Mouse (Mus musculus) intestine, postnatal 0 days (tissue): Measurements from ENCODE around the gene Nup85. TPM values are rescaled to one million over a fixed set of nuclear protein-coding genes. Genes with fewer than 3 reads are reported as not detected.

Experiments used
- ATAC-seq: fragments of 200-750 bp; cut with Nextera tagmentation; 2 replicates; pipeline ENCODE4 v1.8.0; 2017; ENCODE audit warnings: mild to moderate bottlenecking, moderate TSS enrichment, moderate library complexity
- H3K27ac ChIP-seq: fragments of 300-500 bp; sonication (generic); 2 replicates; pipeline ENCODE4 v1.5.1; 2014; ENCODE audit warnings: mild to moderate bottlenecking, low read depth, low read length, moderate library complexity
- H3K27me3 ChIP-seq: fragments of 300-500 bp; sonication (generic); replicated peaks from 2 replicates; pipeline ENCODE4 v1.6.1; 2014; ENCODE audit warnings: low read length, mixed read lengths; ENCODE audit not compliant: control insufficient read depth, insufficient read depth
- H3K36me3 ChIP-seq: fragments of 300-500 bp; sonication (generic); 2 replicates; pipeline ENCODE4 v1.6.1; 2014; ENCODE audit warnings: mild to moderate bottlenecking, moderate library complexity; ENCODE audit not compliant: control insufficient read depth, insufficient read depth
- H3K4me1 ChIP-seq: fragments of 300-500 bp; sonication (generic); replicated peaks from 2 replicates; pipeline ENCODE4 v1.6.1; 2014; ENCODE audit warnings: antibody characterized with exemption, low read length, mixed read lengths; ENCODE audit not compliant: control insufficient read depth, insufficient read depth
- H3K4me2 ChIP-seq: fragments of 300-500 bp; sonication (generic); replicated peaks from 2 replicates; pipeline ENCODE4 v1.6.1; 2014; ENCODE audit warnings: low read depth, mild to moderate bottlenecking, moderate library complexity
- H3K4me3 ChIP-seq: fragments of 300-500 bp; sonication (generic); 2 replicates; pipeline ENCODE4 v1.5.1; 2014; ENCODE audit warnings: low read depth, low read length
- H3K9ac ChIP-seq: fragments of 300-500 bp; sonication (generic); 2 replicates; pipeline ENCODE4 v1.6.1; 2014; ENCODE audit warnings: mild to moderate bottlenecking, low read depth, low read length
- H3K9me3 ChIP-seq: fragments of 300-500 bp; sonication (generic); 2 replicates; pipeline ENCODE4 v1.6.1; 2016; ENCODE audit warnings: mixed run types; ENCODE audit not compliant: control insufficient read depth
- CTCF ChIP-seq: sonication (generic); IDR thresholded peaks from 2 replicates; pipeline ENCODE4 v1.5.1; 2016; ENCODE audit warnings: low read depth, mild to moderate bottlenecking, control low read depth, antibody characterized with exemption, moderate library complexity
- WGBS: fragments of 180-500 bp; shearing (Covaris S2); extraction: QIAGEN DNeasy Blood & Tissue Kit; methylation state at CpG from one replicate; pipeline ENCODE4 v1.1.7; 2014; 5-methylcytosine and 5-hydroxymethylcytosine counted together
- polyA plus RNA-seq: library from polyadenylated mRNA; unstranded; fragments of >200 nt; fragmentation: Nextera tagmentation; extraction: Ambion mirVana; gene quantifications from 2 replicates; pipeline ENCODE4 v1.2.1, GENCODE M21; 2015

Nup85 gene
- polyA plus RNA-seq, 1 experiment from 2014 or later, result 30.4 TPM

DNA sequence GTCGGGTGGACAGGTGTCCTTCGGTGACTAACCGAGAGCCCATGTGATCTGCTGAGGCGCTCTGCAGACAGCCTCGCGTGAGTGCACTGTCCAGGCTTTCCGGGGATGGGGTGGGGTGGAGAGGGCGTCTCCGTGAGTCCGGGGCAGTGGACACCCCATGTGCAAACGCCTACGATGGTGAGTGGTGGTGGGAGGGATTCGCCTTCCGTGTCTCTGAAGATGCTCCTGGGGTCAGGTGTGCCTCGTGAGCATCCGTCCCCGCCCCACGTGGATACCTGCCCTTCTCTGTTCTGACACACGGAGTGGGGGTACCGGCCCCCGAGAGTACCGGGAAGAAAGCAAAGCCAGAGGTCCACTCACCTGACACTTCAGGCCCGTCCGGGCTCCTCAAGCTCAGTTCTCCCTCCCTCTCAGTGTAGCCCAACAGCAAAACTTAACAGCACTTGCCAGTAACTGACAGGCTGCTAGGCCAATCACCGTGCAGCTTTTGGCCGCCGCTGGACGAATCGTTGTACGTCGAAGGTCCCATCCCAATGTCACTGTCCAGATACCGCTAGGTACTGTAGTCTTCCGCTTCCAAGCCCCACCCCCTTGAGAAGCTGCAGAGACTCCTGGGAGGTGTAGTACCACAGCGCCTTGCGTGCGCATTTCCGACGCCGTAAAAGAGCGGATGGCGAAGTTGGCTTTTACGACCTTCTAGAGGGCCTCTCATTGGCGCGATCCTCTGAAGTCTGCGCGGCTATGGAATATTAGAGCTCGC lies 63.7 kb downstream of the Nup85 start, which contains the start of gene Slc25a19:
Gene Slc25a19 (minus strand): TSS at position 591 of the 760 bp plus-strand sequence.
- under 1% methylated on average over 44 of the region's 47 CpGs for WGBS
- no peaks in the 10 kb centered on the region for H3K27me3 ChIP-seq
- no peaks in the 10 kb centered on the region for H3K9me3 ChIP-seq
- H3K27ac ChIP-seq, result peak within 1 kb of the TSS; percentile 41; the same call in 1 of the 2 replicates
- H3K4me2 ChIP-seq, result peak within 1 kb of the TSS; percentile 83
- peaks cover 5% of the 10 kb centered on the region; the same call in 1 of the 2 replicates for H3K36me3 ChIP-seq
- H3K9ac ChIP-seq, result peak within 1 kb of the TSS; percentile 45
- H3K4me3 ChIP-seq, result peak within 1 kb of the TSS; percentile 64
- H3K4me1 ChIP-seq, result no peaks in the 10 kb centered on the region; the same call in 1 of the 2 replicates
- peak; percentile 98 for ATAC-seq
- TF ChIP-seq CTCF, result no peak

DNA sequence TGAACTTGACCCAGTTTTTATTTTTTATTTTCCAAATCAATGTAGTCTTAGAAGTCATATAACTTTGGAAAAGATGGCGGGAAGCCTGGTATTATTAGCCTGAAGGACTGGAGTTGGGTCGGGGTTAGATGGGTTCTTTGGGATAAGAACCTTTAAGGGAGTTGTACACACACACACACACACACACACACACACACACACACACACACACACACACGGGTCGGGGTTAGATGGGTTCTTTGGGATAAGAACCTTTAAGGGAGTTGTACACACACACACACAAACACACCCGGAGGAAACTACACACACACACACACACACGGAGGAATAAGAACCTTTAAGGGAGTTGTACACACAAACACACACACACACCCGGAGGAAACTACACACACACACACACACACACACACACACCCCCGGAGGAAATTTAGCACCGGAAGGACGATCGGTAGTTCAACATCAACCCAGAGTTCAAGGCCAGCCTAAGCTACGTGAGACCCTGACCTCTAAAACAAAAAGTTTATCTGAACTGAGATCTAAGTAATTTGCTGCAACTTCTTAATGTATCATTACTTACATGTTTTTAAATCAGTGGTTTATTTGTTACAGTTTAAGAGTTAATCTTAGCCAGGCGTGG lies 64.3 kb downstream of the Nup85 start:
- Histone ChIP-seq H3K27me3 (no peaks in the 10 kb centered on the region), H3K36me3 (no peaks in the 10 kb centered on the region), H3K4me3 (peak overlapping the region; percentile 64), H3K27ac (no peak overlapping the region), H3K4me1 (no peaks in the 10 kb centered on the region; the same call in 1 of the 2 replicates), H3K4me2 (peak overlapping the region; percentile 83), H3K9ac (no peak overlapping the region), H3K9me3 (no peaks in the 10 kb centered on the region)
- TF ChIP-seq CTCF, result no peak
- WGBS, result 53% methylated on average over 13 of the region's 13 CpGs
- peak; percentile 17 for ATAC-seq

DNA sequence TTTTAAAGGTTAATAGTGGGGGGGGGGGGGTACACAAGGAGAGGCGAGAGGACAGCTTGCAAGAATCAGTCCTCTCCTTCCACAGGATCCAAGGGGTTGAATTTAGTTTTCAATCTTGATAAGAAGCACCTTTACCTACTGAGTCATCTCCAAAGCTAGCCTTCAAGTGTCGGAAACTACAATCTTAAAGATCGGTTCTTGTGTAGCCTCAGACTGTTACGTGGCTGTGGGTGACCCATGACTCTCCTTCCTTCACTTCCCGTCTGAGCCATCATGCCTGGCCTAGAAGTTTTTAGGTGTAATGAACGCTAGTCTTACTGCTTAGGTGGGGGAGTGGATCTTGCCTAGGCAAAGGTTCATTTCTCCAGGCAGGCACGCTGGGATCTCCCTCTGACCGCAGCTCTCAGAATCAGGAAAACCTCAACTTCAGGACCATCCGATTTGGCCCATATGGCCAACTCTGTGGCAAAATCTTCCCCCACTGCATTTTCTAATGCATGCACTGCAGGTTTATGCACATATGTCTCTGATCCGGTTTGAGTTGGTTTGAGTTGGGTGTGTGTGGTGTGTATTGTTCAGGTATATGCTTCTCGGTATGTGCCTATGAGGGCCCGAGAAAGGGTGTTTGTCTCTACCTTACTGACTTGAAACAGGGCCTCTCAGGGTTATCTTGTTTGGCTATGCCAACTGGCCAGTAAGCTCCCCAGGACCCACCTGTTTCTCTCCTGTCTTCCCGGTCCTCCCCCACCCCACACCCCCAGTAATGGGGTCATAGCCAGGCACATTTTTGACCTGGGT lies 65.7 kb downstream of the Nup85 start:
- 86% methylated on average over 13 of the region's 13 CpGs for WGBS
- Histone ChIP-seq H3K4me2 (no peak overlapping the region), H3K9me3 (no peaks in the 10 kb centered on the region), H3K4me1 (no peaks in the 10 kb centered on the region; the same call in 1 of the 2 replicates), H3K36me3 (no peaks in the 10 kb centered on the region), H3K4me3 (no peak overlapping the region), H3K27me3 (no peaks in the 10 kb centered on the region), H3K27ac (no peak overlapping the region), H3K9ac (no peak overlapping the region)
- ATAC-seq, result no peak
- no peak for TF ChIP-seq CTCF

DNA sequence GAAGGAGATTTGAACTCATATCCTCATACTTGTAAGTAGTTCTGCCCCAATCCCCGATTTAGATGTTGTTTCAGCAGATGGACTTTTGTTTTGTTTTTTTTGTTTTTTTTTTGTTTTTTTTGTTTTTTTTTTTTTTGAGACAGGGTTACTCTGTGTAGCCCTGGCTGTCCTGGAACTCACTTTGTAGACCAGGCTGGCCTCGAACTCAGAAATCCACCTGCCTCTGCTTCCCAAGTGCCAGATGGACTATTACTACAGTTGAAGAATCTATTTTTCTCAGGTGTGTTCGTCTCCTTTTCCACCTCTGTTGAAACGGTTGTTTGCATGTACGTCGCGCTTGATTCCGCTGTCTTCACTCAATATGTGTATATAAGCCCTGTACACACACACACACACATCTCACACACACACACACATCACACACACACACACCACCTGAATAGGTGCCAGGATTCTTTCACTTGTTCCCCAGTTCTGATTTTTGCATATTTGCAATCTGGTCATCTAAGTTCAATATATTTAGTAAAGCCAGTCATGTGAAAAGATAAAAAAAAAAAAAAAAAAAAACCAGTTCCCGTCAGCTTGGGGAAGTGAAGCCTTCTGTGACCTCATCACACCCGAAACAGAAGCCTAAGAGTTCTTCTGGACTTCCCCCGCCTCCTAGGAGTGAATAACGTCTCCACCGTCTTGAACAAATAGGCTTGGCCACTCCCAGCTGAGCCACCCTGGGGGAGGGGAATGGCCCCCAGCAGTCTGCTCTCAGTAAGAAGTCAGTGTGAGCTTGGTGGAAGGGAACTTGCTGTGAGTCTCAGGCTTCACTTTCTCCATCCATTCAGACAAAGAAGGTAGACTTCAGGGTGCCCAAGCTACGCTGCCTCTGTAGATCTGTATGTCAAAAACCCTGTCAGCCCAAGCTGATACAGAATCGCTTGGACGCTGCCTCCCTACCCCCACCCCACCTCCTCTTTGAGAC lies 66.6 kb downstream of the Nup85 start:
- no peaks in the 10 kb centered on the region; the same call in 1 of the 2 replicates for H3K4me1 ChIP-seq
- H3K9ac ChIP-seq, result no peak overlapping the region
- no peaks in the 10 kb centered on the region for H3K36me3 ChIP-seq
- H3K27ac ChIP-seq, result no peak overlapping the region
- WGBS, result 41% methylated on average over 16 of the region's 16 CpGs
- no peak overlapping the region for H3K4me3 ChIP-seq
- ATAC-seq, result no peak
- no peaks in the 10 kb centered on the region for H3K9me3 ChIP-seq
- no peak overlapping the region for H3K4me2 ChIP-seq
- H3K27me3 ChIP-seq, result no peaks in the 10 kb centered on the region
- no peak for TF ChIP-seq CTCF

DNA sequence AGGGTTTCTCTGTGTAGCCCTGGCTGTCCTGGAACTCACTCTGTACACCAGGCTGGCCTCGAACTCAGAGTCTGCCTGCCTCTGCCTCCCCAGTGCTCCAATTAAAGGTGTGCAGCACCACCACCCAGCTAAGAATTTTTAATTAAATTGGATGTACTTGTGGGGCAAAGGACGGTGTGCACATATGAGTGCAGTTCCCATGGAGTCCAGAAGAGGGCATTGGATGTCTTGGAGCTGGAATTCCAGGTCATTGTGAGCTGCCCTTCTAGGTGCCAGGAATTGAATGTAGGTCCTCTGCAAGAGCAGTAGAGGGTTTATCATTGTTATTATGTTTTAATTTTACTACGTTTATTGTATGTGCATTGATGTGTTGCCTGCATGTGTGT lies 67.3 kb downstream of the Nup85 start:
- peak; percentile 78 for TF ChIP-seq CTCF
- no peaks in the 10 kb centered on the region for H3K27me3 ChIP-seq
- no peaks in the 10 kb centered on the region for H3K36me3 ChIP-seq
- H3K4me2 ChIP-seq, result no peak overlapping the region
- H3K9me3 ChIP-seq, result no peaks in the 10 kb centered on the region
- H3K27ac ChIP-seq, result no peak overlapping the region
- ATAC-seq, result no peak
- H3K4me3 ChIP-seq, result no peak overlapping the region
- no peak overlapping the region for H3K9ac ChIP-seq
- WGBS, result 32% methylated on average over 3 of the region's 3 CpGs
- H3K4me1 ChIP-seq, result no peaks in the 10 kb centered on the region; the same call in 1 of the 2 replicates
